Mouse (Mus musculus): ENCODE measurements at regions not wholly inside any gene's neighbourhood (a gene's known extent, or its start where the extent isn't known, plus 50 kb on each side); places are given as distances from the start of the nearest gene placed in this dataset.
"Not testable (repeated sequence)": the region's sequence is repeated elsewhere in the genome, so short reads cannot be mapped to it uniquely, and the experiment has no call there.

- DNase-seq, result no peak
These were observed 87.7 kb downstream of the Fam43a start for GRCm38 (mm10) chr16:30687225-30687624.

- peak; percentile 40 for DNase-seq
These were observed 88.2 kb downstream of the Fam43a start for GRCm38 (mm10) chr16:30687682-30688081.

GRCm38 (mm10) chr16:30690531-30690930 lies 91.0 kb downstream of the Fam43a start:
- DNase-seq, result no peak

- DNase-seq, result peak; percentile 24
These were observed 92.4 kb downstream of the Fam43a start for GRCm38 (mm10) chr16:30691964-30692363.

GRCm38 (mm10) chr16:30692541-30693141 lies 93.1 kb downstream of the Fam43a start:
- peak; percentile 78 for DNase-seq

- DNase-seq, result no peak
These were observed 93.7 kb downstream of the Fam43a start for GRCm38 (mm10) chr16:30693206-30693605.

GRCm38 (mm10) chr16:30693839-30694527 lies 94.5 kb downstream of the Fam43a start:
- no peak for DNase-seq

GRCm38 (mm10) chr16:30695691-30696090 lies 96.2 kb downstream of the Fam43a start:
- no peak for DNase-seq

GRCm38 (mm10) chr16:30697209-30697608 lies 97.7 kb downstream of the Fam43a start:
- DNase-seq, result no peak

GRCm38 (mm10) chr16:30697806-30698205 lies 98.3 kb downstream of the Fam43a start:
- DNase-seq, result no peak

GRCm38 (mm10) chr16:30703831-30704230 lies 104.3 kb downstream of the Fam43a start:
- no peak for DNase-seq

GRCm38 (mm10) chr16:30709501-30709900 lies 110.0 kb downstream of the Fam43a start:
- DNase-seq, result peak; percentile 24

GRCm38 (mm10) chr16:30709975-30710374 lies 110.5 kb downstream of the Fam43a start:
- DNase-seq, result no peak

GRCm38 (mm10) chr16:30712570-30712969 lies 113.0 kb downstream of the Fam43a start:
- DNase-seq, result no peak

- DNase-seq, result not testable (repeated sequence)
These were observed 118.1 kb downstream of the Fam43a start for GRCm38 (mm10) chr16:30717577-30717976.

GRCm38 (mm10) chr16:30720791-30721190 lies 121.3 kb downstream of the Fam43a start:
- no peak for DNase-seq

GRCm38 (mm10) chr16:30721223-30721622 lies 121.7 kb downstream of the Fam43a start:
- DNase-seq, result no peak

- no peak for DNase-seq
These were observed 122.8 kb downstream of the Fam43a start for GRCm38 (mm10) chr16:30722372-30722771.

GRCm38 (mm10) chr16:30724591-30724990 lies 125.1 kb downstream of the Fam43a start:
- no peak for DNase-seq

GRCm38 (mm10) chr16:30732770-30733415 lies 133.4 kb downstream of the Fam43a start:
- DNase-seq, result no peak

- DNase-seq, result no peak
These were observed 134.0 kb downstream of the Fam43a start for GRCm38 (mm10) chr16:30733478-30733877.

GRCm38 (mm10) chr16:30735360-30735759 lies 135.8 kb downstream of the Fam43a start:
- DNase-seq, result no peak

GRCm38 (mm10) chr16:30735969-30736368 lies 136.4 kb downstream of the Fam43a start:
- DNase-seq, result no peak
